Mouse (Mus musculus): Measurements from ENCODE around the gene Vmn2r42.
"Not testable (repeated sequence)": the region's sequence is repeated elsewhere in the genome, so short reads cannot be mapped to it uniquely, and the experiment has no call there.

The Vmn2r42 gene

GRCm38 (mm10) chr7:8200220-8200619, at the start of gene Vmn2r42:
Gene Vmn2r42 (minus strand): TSS chr7:8200320.
- not testable (repeated sequence) for DNase-seq (ENCODE audit: low spot score in 2 of 2)

- DNase-seq (ENCODE audit: low spot score in 2 of 2) = not testable (repeated sequence)
These were observed 38.6 kb downstream of the Vmn2r42 start, which contains the start of gene Vmn2r41 for GRCm38 (mm10) chr7:8161554-8161953. Gene Vmn2r41 (minus strand): TSS chr7:8161654.

All from frontal cortex, postnatal 36 days (tissue).